Mouse (Mus musculus): ENCODE results near the gene AL731706.1.
A peak's percentile ranks its signal among the peaks of the same experiment; 100 is the strongest.
"Not testable (repeated sequence)": the region's sequence is repeated elsewhere in the genome, so short reads cannot be mapped to it uniquely, and the experiment has no call there.

AL731706.1 gene

GRCm38 (mm10) chr2:136891068-136891950 is at the start of gene AL731706.1, which contains the start of the genes Slx4ip and Mkks:
TSS of gene AL731706.1 (minus strand) at chr2:136891389.
TSS of gene Slx4ip (plus strand) at chr2:136891218.
TSS of gene Mkks (minus strand) at chr2:136891389.
- peak; percentile 98 for DNase-seq (ENCODE audit: low spot score)

DNA sequence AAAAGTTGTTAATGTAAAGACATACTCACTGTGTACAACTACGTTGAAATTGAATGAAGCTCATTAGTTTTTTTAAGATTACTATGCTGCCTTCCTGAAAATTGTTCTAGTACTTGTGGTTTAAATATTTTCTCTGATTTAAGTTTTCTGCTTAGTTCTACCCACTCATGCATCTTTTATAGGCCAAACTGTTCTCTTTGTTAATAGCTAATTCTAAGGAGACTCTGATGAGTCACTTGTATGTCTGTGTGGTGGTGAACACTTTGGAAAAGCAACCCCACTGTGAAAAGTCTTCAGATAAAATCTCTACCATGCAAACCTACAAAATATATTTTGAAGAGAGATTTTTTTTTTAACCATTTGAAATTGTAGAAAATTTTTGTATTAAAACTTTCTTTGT is 47.1 kb upstream of the AL731706.1 start:
- DNase-seq (ENCODE audit: low spot score): no peak

GRCm38 (mm10) chr2:136936391-136937288 is 45.5 kb upstream of the AL731706.1 start:
- DNase-seq (ENCODE audit: low spot score): no peak

DNA sequence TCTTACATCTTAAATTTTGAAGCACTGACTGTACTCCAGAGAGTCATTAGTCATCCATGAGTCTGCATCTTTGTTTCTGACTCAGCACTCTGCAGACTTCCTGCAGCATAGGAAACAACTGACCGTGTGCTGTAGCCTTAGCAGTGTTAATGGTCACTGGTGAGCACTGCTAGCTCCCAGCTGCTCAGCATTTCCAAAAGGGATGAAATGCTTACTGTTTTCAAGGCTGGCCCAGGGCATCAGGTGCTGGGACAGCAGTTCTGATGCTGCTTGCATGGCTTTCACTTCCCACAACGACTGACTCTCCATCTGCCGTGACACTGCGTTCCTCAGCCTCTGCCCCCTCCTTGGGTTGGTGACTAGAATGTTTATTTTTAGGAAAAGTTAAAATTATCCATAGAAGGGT is 29.8 kb upstream of the AL731706.1 start:
- no peak for DNase-seq (ENCODE audit: low spot score)

- no peak for DNase-seq (ENCODE audit: low spot score)
Observed at GRCm38 (mm10) chr2:136920257-136920993, 29.2 kb upstream of the AL731706.1 start.

- no peak for DNase-seq (ENCODE audit: low spot score)
Observed at GRCm38 (mm10) chr2:136919433-136919832, 28.2 kb upstream of the AL731706.1 start.

GRCm38 (mm10) chr2:136914334-136914902 is 23.2 kb upstream of the AL731706.1 start:
- DNase-seq (ENCODE audit: low spot score): no peak

- no peak for DNase-seq (ENCODE audit: low spot score)
Observed at GRCm38 (mm10) chr2:136913021-136913420, 21.8 kb upstream of the AL731706.1 start.

- no peak for DNase-seq (ENCODE audit: low spot score)
Observed at GRCm38 (mm10) chr2:136911958-136912411, 20.8 kb upstream of the AL731706.1 start.

- DNase-seq (ENCODE audit: low spot score): no peak
Observed at GRCm38 (mm10) chr2:136909298-136909697, 18.1 kb upstream of the AL731706.1 start.

- DNase-seq (ENCODE audit: low spot score): no peak
Observed at GRCm38 (mm10) chr2:136908596-136908995, 17.4 kb upstream of the AL731706.1 start.

DNA sequence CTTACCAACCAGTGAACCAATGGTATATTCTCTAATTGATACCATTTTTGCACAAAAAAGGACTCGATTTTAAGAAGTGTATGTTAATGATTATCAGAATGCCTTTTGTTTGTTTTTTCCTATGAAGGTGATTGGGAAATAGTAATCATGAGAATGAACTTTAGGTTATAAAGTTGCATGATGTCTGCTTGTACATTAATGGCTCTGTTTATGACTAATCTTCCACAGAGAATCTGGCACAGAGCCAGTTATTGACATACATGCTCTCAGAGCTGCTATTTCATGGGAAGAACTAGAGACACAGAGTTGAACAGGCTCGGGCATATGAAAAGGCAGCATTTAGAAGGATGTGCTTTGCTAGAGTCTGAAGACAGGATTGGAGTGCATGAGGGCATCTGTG is 4.9 kb upstream of the AL731706.1 start:
- DNase-seq (ENCODE audit: low spot score): no peak

GRCm38 (mm10) chr2:136894494-136894893 is 3.3 kb upstream of the AL731706.1 start:
- no peak for DNase-seq (ENCODE audit: low spot score)

DNA sequence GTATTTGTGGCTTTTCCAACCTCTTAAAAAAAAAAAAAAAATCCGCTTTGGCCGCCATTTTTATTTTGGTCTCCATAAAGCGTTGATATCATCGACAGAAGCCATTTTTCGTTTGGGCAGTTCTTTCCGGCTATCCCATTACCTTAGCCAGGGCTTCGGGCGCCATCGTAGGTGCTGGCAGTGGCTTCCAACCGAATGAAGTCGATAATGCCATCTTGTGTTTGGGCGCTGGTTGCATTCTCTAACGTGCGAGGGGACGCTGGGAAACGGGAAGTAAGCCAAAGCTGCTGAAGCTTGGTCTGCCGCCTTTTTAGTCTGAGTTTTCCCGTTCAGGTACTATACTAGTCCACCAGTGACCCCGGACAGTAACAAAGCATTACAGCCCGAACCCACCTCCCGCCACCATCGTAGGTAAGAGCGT is 772 bp upstream of the AL731706.1 start:
- DNase-seq (ENCODE audit: low spot score): peak; percentile 91

GRCm38 (mm10) chr2:136890716-136891067 is 497 bp downstream of the AL731706.1 start:
- not testable (repeated sequence) for DNase-seq (ENCODE audit: low spot score)

DNA sequence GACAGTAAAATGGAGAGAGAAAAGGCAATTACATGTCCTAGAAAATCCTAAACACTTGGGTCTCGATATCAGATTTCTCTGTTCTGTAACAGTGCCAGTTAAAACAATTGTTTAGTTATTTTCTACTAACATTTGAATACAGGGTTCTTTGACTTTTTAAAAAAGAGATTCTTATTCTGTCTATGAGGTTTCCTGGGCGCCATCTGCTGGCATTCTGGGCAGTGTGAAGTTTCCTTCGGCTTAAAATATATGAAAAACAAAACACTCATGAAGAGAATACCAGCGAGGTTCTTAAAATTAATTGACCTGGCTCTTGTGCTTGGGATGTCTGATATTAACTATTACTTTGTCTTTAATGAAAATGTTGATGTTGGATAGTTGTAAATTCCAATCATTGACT is 4.3 kb downstream of the AL731706.1 start:
- peak; percentile 17 for DNase-seq (ENCODE audit: low spot score)

DNA sequence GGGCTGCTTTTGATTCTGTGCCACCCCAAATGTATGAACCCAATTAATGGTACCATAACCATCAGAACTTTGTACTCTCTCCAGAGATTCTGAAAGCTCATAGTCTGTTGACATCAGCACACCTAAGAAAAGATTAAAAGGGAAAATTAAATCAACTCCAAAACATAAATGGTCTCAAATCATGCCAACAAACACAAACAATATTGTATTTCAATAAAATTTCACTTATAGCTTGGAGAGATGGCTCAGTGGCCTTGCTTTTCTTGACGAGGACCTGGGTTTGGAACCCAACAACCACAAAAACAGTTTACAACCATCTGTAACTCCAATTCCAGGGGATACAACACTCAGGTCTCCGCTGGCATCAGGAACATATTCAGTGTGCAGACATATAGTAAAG is 5.6 kb downstream of the AL731706.1 start, which contains the start of gene AL731706.2:
Gene AL731706.2 (minus strand): TSS at position 101 of the 400 bp plus-strand sequence.
- no peak for DNase-seq (ENCODE audit: low spot score)

- no peak for DNase-seq (ENCODE audit: low spot score)
Observed at GRCm38 (mm10) chr2:136854543-136855388, 36.4 kb downstream of the AL731706.1 start.

- DNase-seq (ENCODE audit: low spot score): no peak
Observed at GRCm38 (mm10) chr2:136850366-136850765, 40.8 kb downstream of the AL731706.1 start.

DNA sequence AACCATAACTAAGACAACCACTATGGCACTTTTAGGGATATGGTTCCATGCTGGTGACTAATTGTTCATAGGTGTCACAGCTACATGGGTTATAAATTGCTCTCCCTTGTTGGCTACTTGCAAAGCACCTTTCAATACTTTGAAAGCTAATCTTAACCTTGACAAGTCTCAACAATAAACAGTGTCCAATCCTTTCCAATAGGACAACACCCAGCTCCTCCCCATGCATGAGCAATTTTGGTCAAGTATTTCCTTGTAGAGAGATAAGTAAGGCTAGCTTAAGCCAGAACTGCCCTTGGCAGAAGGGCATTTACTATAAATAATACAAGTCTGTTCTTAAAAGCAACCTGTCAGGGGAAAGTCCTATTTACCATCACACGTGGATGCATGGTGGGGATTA is 53.2 kb downstream of the AL731706.1 start:
- no peak for DNase-seq (ENCODE audit: low spot score)

All from ovary, postnatal 36 days (tissue).